Mouse (Mus musculus) c-Kit-negative CD71-positive TER-119-positive erythroid progenitor cells, embryonic 14.5 days (primary cell): Measurements from ENCODE around the gene Ipo9.

Source experiments
- DNase-seq: peaks from one replicate; pipeline ENCODE4 v3.0.0-alpha.2; 2013; ENCODE audit warnings: low read depth, low spot score

Gene Ipo9

DNA sequence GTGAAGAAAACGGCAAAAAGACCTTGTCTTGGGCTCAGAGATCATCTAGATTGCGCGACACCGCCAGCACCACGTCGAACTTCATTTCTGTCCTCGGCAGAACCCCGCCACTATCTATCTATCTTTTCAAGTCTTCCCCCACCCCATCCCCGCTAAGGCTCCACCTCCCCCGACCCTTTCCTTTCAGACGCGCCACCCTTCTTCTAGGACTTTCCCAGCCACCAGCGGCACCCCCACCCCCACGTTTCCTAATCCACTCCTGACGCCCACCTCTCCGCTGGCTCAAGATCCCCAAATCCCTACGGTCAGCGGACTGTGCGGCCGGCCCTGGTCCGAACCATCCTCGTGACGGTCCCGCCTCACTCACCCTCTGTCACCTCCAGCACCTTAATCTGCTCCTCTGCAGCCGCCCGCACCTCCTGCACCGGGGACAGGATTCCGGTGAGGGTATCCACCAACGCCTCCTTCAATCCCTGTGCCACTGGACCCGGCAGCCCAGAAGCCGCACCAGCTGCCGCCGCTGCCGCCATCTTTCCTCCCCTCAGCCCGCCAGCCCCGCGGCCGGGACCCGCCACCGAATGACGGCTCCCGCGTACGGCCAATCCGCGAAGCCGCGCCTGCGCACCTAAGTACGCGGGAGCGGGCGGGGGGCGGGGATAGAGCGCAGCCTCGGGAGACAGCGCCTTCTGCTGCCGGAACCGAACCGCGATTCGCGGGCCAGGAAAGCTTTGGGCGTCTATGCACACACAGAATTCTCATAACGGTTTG lies at the start of gene Ipo9:
Gene Ipo9 (minus strand): TSS at position 599 of the 768 bp plus-strand sequence.
- peak; percentile 69 for DNase-seq

DNA sequence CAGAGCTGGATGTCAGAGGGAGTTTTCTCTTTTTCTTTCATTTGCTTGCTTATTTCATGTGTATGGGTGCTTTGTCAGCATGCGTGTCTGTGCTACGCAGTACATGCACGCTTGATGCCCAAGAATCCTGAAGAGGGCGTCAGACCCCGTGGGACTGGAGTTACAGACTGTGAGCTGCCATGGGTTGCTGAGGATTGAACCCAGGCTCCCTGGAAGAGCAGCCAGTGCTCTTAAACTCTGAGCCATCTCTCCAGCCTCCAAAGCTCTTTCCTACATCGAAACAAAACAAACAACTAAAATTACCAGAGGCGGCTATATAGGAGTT lies 45.2 kb upstream of the Ipo9 start:
- DNase-seq = no peak

DNA sequence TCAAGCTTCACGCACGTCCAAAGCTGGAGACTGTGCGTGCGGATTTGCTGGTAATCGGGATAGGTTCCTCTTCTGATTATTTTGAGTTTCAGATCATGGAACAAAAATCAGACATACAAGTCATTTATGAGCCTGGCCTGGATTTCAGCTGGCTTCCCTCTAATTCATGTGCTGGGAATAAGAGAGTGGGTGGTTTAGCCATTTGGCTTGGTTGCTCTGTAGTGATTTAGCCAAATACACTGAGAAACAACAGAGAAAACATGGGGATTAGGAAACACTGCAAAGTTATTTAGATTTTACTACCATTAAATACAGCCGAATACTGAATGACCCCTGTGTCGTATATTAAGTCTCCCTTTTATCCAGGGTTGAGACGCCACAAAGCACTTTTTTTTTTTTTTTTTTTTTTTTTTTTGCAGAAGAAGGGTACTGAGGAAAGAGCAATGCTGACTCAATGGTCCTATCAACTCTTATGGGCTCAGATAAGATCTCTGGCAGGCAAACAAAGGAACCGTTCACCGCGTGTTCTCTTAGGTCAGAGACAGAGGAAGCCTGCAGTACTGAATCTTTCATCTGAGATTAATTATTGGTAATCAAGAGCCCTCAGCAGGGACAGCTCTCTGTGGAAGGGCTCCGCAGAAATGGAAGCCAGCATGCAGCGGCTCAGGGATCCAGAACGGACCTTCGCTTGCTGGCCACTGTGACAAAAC lies 44.7 kb upstream of the Ipo9 start:
- no peak for DNase-seq

DNA sequence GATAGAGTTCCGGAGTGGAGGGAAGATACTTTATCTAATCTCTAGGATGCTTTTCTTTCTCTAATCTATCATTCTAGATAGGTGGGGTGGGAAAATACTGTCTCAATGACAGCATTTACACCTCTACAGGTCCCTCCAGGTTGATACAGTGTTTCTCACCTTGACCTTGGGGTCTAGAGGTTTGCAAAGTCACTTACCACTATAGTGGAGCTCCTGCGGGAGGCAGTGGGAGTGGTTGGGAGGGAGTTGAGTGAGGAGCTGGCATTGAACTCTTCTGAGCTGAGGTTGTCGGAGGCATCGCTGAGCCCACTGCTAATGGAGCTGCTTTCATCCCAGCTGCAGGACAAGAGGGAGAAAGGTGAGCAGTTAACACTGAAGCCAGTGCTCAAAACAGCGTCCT lies 42.2 kb upstream of the Ipo9 start:
- no peak for DNase-seq

DNA sequence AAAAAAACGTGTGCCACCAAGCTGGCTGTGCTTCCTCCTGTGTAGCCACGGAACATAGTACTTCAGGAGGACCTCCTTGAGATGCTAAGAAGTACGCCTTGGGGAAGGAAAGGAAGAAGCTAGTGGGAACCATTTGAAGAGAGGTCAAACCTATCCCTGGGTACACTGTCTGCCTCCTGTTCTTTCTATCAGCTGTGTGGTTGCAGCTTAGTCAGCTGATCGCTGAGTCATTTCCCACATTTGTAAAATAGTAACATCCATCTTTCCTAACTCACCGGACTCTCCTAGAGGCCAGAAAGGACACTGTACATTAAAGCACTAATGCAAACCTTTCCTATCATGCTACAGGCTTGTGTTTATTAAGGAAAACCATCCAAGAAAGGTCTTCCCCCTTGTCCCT lies 41.4 kb upstream of the Ipo9 start:
- DNase-seq = no peak

DNA sequence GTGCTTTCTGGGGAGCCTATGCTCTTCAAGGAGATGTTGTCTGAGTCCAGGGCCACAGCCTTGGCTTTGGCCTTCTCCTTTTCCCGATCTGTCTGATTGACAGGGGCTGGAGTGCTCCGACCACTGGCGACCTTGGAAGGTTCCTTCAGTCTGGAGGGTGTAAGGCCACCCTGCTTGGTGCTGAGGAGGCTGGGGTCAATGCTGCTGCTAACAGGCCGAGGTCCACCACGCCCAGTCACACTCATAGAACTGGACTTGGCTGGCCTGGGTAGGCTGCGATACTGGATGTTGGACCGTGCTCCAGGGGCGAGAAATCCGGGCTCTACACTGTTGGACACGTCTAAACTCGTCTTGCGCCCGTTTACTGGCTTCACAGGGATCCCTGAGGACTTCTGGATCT lies 40.2 kb upstream of the Ipo9 start:
- DNase-seq = no peak

DNA sequence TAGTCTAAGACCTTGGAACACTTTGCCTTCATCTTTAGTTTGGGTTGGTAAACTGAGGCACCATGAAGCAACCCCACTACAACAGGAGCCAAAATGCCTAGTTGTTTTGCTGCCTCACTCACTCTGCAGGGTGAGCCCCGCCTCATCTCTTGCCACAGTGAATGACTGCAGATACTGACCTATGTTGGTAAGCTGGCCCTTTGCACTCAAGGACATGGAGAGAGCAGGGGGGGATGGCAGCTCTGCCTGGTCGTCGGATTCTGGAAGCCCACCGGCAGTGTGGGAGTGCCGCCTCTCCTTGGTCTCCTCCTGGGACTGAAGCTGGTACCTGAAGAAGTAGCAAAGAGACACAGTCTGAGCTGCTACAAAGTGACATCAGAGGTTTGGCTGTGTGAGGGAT lies 37.2 kb upstream of the Ipo9 start:
- DNase-seq = no peak

DNA sequence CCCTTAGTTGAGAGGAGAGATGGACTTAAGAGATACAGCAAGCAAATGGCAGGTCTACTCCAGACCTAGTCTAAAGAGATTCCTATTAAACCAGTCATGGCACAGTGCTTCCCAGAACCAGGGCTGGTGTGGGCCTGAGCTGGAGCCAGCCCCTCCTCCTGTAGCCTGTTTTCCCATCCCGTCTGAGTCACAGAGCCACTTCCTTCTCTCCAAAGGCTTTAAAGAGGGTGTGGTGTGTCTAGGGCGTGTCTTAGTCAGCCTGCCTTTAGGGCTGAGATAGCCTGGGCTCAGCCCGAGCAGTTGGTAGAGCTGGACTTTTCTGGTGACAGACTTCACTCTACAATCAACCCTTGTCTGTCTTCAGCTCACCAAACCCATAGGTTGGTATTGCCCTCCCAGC lies 36.6 kb upstream of the Ipo9 start:
- peak; percentile 38 for DNase-seq

DNA sequence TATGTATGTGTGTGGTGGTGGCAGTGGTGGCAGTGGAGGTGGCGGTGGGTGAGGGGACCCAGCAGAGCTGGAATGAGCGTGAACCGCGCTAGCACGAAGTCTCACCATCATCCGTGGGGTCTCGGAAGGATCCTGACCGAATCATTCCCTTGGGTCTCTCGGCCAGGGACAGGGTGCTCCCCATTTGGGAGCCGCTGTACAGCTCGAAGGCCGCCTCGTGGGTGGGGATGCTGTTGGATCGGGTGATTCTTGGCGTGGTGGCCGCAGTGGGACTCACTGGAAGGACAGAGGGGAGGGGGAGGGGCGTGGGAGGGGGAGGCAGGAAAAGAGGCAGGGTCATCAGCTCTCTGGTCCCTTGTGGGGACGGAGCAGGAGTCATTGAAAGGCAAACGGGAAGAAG lies 35.4 kb upstream of the Ipo9 start:
- no peak for DNase-seq

DNA sequence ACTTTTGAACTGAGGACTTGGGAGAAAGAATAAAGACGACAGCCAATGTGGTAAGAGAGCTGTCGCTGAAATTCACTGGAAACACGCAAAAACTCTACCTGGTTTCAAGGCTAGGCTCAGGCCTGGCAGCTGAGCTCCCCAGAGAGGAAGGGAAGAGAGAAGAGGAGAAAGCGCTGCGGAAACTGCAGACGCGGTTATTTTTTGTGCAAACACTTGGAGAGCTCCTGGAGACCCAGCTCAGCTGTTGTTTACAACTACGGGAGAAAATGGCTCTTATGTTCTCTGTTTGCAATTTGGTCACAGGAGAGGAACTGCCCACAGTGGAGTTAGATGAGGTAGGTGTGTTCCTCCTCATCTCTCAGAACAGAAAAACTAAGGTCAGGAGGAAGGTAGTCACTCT lies 32.4 kb upstream of the Ipo9 start:
- no peak for DNase-seq

DNA sequence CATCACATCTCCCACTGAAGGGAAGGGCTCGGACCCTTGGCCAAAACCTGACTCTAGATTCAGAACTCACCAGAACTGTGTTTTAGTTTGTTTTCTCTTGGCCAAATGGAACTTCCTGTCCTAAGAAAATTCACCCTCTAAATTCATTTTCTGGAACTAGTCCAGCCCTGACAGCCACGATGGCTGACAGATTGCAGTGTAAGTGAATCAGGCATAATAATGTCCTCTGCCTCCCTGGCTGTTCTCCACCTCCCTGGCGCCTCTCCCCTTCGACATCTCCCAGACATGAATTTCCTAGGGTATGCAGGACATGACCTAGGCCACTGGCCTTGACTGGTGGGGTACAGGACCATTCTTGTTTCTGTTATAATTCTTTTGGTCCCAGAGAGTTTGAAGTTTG lies 32.0 kb upstream of the Ipo9 start:
- DNase-seq = no peak

DNA sequence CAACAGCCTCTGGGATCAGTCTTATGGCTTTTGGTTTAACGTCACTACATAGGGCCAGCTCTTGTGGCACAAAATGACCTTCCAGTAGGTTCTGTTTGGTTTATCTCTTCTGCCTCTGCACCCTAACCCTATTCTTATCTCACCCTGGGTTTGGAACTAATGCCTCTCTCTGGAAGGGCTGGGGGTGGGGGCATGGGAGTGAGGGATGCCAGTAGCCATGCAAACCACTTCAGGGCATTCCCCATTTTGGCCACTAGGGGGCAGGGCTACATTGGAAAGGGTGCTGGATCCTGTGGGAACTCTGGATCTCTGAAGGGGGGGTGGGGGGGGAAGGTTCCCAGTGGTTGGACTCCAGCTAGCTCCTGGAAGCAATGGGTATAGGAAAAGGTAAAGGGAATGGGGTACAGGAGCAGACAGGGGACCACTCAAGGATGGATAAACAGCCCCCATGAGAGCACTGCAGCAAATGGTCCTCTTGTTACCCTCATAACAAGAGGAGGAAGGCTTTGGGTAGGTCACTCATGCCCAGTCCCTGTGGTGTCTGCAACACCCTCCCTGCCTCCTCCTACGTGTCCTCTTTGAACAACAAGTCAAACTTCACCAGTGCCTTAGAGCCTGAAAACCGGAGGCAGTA lies 30.9 kb upstream of the Ipo9 start:
- peak; percentile 20 for DNase-seq

DNA sequence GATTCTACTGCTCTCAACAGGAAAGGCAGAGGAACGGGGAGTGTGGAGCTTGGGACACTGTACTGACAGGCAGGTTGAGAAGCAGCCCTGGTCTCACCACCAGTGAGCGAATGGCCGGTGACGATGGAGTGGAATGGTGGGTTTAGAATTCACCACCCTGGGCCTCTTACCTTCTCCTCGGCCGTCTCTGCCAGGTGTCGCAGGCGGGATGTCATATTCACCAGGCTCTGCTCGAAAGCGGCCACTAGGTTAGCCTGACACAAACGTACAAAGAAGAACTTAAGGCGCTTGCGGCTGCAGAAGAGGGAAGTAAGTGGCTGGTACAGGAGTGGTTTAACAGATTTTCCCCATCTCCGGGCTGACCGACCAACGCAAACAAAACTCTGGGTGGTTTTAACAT lies 30.2 kb upstream of the Ipo9 start:
- no peak for DNase-seq

DNA sequence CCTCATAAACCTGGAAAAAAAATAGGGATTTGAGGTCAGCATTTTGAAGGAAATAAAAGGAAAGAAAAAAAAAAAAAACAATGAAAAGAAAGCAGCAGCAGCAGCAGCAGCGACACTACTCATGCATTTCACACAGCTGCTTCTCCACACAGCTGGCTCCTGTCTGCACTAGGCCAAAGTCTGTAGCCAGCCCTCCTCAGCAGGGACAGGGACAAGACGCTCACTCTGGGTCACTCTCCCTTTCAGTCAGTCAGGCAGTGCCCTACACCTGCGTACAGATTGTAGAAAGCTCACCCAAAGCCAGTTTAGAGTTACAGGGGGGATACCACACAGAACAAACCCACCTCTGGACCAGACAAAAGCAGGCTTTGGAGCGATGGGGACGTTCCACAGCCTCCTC lies 27.6 kb upstream of the Ipo9 start:
- DNase-seq = no peak

DNA sequence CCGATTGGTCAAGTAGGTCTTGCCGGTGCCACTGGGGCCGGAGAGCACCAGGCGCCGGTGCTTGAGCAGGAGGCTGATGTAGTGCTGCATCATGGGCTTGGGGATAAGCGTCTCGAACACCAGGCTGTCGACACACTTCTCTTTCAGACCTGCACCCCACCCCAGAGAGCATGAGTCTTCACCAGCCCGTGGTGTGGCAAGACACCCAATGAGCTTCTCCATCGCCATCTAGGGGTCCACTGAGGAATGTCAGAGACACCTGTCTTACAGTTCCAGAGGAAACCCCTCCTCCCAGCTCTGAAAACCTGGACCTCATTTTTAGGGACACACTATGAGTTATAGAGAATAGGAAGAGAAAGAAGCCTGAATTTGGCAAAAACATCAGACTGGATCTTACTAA lies 22.0 kb upstream of the Ipo9 start:
- DNase-seq = no peak

DNA sequence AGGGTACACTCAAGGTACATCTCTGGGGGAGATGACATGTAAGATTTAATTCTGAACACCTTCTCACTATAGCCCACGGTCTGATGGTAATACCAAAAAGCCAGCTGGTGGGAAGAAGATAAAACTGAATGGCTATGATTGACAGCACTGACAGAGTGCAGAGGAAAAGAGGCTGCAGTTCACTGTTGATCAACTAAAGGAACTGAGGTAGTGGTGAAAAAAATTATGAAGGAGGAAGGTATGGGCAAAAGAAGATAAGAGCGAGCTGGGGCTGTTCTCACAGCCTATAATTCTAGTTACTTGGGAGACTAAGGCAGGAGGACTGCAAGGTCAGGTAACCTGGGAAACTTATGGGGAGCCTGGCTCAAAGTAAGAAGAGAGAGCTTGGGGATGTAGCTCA lies 21.1 kb upstream of the Ipo9 start:
- DNase-seq = no peak

DNA sequence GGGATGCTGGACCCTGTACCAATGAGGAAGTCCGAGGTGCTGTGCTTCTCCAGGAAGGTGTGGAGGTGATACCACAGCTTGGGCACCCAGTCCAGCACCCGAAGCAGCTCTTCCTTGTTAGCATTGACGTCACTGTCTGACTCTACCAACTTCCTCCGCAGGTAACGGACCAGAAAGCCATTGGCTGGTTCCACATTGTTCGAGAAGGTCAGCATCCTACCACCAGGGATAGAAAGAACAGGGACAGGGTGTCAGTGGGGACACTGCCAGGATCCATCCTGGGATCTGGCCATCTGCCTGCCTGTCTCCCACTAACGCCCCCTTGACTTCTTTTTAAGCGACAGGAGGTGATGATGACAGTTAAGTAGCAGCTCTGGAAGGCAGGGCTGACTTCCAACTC lies 19.6 kb upstream of the Ipo9 start:
- no peak for DNase-seq

DNA sequence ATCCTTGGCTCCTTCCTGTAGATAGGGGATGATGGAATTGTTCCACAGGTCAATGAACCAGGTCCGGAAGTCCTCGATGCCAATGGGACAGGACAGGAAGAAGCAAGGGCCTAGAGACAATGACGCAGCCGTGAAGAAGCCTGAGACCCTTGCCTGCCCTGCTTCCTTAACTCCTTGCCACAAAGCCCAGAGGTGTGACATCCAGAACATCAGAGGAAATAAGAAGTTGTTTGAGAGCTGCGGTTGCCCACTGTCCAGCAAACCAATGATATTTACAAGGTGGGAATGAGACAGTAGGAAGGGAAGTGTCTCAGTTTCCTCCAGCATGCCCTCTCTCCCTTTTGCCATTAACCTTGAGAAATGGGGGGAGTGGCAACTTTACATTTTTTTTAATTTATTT lies 18.6 kb upstream of the Ipo9 start:
- DNase-seq = no peak

DNA sequence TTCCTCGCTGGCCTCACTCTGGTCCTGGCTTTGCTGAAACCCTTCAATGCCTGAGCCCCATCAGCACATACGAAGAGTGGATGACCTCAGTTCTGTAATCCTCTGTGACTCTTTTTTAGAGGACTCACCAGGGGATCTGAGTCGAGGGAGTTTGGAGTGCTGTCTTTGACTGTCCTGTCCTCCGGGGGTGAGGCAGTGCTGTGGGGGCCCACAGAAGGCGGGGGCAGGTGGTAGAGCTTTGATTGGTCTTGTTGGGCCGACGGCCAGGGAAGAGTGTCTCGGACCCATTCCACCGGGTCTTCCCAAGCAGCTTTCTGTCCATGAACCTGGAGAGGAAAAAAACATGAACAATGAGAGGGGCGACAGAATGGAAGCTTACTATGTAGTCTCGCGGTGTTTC lies 13.2 kb upstream of the Ipo9 start:
- DNase-seq = no peak

DNA sequence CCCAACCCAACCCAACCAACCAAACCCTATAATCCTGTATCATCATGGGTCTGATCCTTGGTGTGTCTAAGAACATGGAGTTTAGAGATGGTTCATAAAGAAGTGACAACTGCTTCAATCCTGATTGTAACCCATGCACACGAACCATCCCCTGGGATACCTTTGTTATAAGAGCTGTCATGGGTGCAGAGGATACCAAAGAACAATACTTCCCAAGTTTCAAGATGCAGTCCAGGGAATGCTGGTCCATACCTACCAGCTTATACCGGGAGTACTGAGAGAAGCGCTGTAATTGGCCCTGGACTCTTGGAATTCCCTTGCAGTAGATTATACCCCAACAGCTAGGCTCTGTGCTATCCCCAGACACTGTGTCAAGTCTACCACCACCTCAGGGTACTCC lies 11.6 kb upstream of the Ipo9 start:
- no peak for DNase-seq

DNA sequence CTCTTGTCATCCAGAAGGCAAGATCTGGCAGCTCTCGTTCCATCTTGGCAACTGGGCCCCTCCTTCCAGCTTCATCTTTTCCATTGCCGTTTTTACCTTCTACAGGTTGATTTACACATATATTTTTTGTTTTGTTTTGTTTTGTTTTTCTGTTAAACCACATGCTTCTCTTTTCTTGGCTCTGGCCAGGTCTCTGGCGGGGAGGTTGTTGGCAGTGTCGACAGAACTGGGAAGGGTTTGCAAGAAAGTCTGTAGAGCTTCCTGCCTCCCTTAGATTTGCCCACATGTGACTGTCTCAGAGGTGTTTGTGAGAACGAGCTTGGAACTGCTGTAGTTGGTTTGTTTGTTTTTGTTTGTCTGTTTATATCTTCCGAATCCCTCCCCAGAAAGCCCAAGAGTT lies 10.7 kb upstream of the Ipo9 start:
- DNase-seq = no peak

DNA sequence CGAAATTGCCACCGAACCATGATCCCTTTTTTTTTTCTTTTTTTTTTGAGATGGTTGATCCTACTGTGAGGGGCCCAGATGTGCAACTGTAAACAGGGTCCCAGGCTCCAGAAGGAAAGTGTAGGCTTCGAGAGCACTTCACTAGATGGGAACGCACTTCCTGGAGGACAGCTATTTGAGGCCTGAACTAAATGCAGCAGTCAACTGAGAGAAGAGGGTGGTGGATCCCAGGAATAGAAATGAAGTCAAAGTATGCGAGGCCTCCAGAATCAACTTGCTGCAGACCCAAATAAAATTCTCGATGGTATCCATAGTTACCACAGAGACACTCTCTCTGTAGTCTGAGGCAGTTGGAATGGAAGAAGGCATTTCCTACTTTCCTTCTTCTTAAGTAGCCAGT lies 8.5 kb upstream of the Ipo9 start:
- DNase-seq = no peak

DNA sequence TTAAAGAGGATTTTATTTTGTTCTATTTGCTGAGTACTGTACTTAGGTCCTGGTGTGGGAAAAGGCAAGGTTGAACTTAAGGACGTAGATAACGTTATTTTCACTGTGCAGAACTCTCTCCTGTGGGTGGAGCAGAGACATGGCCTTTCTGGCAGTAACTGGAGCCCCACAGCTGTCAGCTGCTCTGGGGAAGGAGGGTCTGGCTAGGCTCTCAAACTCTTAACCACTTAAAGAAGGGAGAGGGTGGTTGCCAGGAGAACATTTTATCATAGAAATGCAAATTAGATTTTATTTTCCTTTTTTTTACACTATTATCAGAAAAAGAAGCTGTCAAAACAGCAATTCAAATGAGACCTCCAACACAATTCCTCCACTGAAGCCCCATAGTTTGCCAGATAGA lies 5.5 kb upstream of the Ipo9 start:
- DNase-seq = no peak
